Mouse (Mus musculus) skeletal muscle tissue, adult 2 months (tissue): ENCODE data around the gene Dnajc16.

Experiments
- DNase-seq: peaks from one replicate; pipeline ENCODE4 v3.0.0-alpha.2; 2012; ENCODE audit warnings: low read depth, low spot score

Gene Dnajc16

DNA sequence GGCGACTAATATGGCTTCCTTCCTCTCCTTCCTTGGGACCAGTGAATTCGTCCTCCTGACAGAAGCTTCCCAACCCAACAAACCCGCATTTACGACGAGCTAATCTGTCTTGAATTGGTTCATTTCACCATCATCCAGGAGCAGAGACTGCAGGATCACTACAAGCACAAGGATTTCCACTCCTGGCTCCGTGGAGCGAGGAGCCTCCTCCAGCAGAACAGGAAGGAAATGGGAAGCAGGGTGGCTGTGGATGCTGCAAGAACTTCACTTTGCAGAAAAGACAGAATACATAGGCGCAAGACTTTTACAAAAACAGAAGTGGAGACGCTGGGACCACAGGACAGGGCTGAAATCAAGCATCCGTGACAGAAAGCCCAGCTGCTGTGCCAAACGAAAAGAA lies 66.1 kb downstream of the Dnajc16 start:
- no peak for DNase-seq

DNA sequence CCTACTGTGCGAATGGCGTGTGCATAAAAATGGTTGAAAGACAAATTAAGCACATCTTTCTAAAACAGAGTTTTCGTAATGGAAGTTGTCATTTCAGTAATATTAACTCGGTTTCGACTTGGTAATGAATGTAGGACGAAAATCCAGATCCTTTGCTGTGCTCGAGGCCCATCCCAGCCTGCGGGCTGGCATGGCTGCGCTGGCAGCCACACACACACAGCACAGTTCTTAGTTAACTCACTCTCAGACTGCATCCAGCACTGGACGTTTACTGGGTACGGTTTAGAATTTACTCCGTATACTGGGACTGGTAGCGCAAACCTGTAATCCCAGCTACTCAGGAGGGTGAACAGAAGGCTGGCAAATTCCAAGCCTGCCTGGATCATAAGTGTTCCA lies 67.1 kb downstream of the Dnajc16 start:
- DNase-seq: no peak

DNA sequence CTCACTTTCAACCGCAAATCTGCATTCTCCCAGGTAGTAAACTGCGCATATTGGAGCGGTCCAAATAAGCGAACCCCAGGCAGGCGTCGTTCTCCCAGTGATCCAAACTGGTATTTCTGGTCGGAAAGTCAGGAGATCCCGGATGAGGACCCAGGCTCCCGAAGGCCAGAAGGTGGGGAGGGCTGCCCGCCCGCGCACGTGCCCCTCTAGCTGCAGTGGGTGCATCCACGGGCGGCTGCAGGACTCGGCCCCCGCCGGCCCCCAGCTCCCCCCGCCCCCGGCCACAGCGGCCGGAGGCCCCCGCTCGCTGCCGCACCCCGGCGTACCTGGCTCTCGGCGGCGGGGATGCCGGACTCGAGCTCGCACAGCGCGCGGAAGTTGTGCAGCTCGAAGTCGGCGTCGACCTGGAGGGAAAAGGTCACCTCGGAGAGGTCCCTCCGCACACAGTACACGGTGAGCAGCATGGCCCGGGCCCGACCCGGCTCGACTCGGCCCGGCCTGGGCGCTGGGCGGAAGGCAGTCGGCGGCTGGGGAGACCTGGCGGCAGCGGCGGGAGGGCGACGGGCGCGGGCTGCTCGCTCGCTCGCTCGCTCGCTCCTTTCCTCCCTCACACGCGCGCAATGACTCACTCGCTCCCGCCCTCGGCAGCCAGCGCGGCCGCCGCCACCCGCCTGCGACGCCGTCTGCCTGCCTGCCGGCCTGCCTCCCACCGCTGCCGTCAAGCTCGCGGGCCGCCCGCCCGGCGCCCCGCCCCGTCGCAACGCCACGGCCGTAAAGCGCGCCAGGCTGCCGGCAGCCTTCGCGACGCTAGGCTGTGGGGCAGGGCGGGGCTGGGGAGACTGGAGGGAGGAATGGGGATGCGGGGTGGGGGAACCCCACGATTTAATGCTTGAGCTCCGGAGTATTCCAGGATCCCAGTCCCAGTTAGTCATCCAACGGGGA lies 67.7 kb downstream of the Dnajc16 start, which contains the start of gene Ddi2:
TSS of gene Ddi2 (minus strand) at position 689 of the 942 bp plus-strand sequence.
- peak; percentile 89 for DNase-seq

DNA sequence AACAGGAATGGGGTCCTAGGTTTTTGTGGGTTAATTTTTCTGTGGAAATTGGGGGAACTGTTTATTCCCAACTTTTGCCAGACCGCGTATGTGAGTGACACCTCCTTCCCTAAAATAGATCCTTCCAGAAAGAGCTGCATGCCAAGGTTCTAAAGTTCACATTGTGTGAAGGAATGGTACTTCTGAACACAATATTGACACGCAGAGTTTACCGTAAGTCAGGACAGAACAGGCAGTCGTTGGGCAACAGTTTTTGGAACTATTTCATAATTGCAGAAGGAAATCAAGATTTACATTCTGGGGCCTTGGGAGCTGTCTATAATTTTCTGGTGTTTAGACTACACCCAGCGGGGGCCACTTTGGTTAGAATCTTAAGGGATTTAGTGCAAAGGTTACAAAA lies 68.8 kb downstream of the Dnajc16 start:
- DNase-seq: no peak

DNA sequence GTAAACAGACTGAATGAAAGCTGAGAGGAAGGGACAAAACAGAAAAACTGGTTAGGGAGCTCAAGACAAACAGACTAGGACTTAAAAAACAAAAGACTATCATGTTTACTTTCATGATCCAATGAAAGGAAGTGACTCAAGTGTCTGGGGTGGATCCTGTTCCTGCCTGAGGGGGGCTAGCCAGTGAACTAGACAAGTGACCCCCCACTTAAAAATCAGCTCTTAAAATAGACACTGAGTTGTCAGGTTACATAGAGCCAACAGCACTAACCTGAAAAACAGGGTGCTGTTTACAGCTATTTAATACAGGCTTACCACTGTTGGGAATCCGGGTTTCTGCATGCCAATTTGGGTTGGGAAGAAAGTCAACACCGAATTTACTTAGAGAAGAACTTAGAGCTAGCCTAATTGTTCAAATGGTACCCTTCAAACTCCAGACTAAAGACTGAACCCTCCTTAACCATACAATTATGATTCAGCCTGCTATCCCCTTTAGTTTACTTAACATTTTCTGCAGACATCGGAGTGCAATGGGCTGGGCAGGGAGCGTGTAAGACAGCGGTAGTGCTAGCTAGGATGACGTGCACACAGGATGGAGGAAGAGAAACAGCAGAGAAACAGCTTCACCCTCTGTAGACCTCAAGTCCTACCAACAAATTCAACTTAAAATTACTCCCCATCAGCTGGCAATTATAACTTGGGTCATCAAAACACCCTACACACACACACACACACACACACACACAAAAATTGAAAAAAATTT lies 69.8 kb downstream of the Dnajc16 start:
- DNase-seq: no peak

DNA sequence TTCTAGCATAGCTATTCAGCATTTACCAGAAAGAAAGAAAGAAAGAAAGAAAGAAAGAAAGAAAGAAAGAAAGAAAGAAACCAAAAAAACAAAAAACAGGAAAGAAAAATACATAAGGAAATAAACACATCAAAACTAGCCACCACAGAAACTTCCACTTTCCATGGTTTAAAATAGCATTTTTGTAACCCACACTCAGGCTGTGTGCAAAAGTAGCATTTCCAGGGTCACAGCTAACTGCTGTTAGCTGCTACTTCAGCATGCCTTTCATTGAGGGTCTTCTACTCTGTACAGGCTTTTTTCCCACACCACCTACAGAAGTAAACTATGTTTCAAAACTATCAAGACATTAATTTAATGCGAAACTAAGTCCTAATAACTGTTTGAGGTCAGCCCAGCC lies 71.4 kb downstream of the Dnajc16 start:
- no peak for DNase-seq

DNA sequence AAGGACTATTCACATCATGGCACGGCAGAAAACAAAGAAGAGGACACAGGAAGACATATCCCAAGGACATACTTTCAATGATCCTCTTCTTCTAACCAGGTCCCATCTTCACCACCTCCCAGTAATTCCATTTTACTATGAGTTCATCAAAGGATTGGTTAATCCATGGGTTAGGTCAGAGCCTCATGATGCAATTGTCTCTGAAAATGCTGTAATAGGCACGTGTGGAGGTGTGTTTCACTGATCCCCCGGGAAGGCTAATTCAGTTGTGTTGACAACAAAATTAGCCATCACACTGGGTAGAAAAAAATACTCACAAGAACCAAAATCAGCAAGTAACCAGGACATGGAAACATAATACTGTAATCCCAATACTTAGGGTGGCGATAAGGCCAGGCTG lies 73.1 kb downstream of the Dnajc16 start:
- DNase-seq: no peak

DNA sequence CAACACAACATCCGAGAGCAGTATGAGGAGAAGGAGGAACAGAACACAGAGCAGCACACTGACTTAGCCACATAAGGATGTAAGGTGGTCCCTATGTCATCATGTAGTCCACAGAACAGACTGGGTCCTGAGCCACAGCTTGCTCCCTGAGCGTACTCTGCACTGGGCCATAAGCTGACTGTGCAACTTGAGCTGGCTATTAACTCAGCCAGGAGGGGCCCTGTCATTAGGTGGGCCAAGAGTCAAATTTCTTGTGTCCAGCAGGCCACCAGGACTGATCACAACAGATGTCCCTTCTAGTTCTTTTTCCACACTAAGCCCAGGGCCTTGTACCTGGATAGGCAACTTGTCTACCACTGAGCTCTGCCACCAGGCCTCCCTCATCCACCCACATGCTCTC lies 75.7 kb downstream of the Dnajc16 start:
- peak; percentile 58 for DNase-seq

DNA sequence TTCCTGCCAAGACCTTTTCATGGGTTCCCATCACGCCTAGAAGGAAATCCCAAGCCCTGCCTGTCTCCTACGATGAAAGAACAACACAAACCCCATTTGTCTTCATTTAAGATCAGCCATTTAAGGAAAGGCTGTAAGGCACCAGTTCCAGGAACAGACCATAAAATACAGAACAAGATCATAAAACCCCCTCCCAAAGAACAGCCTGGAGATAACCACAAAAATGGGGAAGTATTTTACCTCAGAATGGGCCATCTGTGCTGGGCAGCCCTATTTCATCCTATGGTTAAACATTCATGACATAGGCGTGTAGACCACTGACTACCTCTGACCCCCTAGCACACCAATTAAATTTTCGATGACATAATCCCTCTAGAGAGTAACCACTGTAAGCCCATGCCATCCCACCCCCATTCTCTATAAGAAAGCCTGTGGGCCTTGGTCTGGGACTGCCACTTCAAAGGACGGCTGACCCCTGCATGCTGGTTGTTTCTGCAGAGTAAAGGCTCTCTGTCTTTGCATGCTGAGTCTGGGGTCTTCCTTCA lies 77.1 kb downstream of the Dnajc16 start:
- no peak for DNase-seq

DNA sequence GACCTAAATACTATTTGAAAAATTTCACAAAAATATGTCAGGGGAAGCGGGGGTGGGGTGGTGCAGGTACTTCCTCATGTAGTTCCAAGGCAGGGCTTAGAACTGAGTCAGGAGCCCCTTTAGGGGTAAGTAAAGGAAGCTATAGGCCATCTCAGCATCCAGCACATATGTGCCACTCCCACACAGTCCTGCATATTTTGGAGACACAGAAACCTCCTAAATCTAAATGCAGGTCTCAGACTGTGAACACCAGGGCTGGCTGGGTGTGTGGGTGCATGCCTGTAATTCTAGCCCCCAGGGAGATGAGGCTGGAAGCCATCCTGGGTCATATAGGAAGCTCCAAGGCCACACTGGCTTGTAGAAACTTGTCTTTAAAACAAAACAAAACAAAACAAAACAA lies 79.5 kb downstream of the Dnajc16 start:
- DNase-seq: no peak
